Mouse (Mus musculus) liver, embryonic 15.5 days (tissue): Measurements from ENCODE around the gene Srgap3. TPM values are rescaled to one million over a fixed set of nuclear protein-coding genes. Genes with fewer than 3 reads are reported as not detected.

Source experiments
- ATAC-seq: fragments of 200-750 bp; cut with Nextera tagmentation; 2 replicates; pipeline ENCODE4 v1.8.0; 2017; ENCODE audit warnings: moderate number of reproducible peaks, mild to moderate bottlenecking, moderate library complexity; ENCODE audit not compliant: insufficient read depth
- H3K27ac ChIP-seq: fragments of 300-500 bp; sonication (generic); replicated peaks from 2 replicates; pipeline ENCODE4 v1.5.1; 2015; ENCODE audit warnings: mild to moderate bottlenecking, inconsistent platforms
- H3K27me3 ChIP-seq: fragments of 300-500 bp; sonication (generic); 2 replicates; pipeline ENCODE4 v1.6.1; 2015; ENCODE audit warnings: mild to moderate bottlenecking, inconsistent platforms
- H3K36me3 ChIP-seq: fragments of 300-500 bp; sonication (generic); replicated peaks from 2 replicates; pipeline ENCODE4 v1.6.1; 2015; ENCODE audit warnings: moderate library complexity, mild to moderate bottlenecking, inconsistent platforms
- H3K4me1 ChIP-seq: fragments of 300-500 bp; sonication (generic); replicated peaks from 2 replicates; pipeline ENCODE4 v1.6.1; 2015; ENCODE audit warnings: inconsistent platforms
- H3K4me2 ChIP-seq: fragments of 300-500 bp; sonication (generic); 2 replicates; pipeline ENCODE4 v1.6.1; 2015; ENCODE audit warnings: moderate library complexity, mild to moderate bottlenecking, inconsistent platforms
- H3K4me3 ChIP-seq: fragments of 300-500 bp; sonication (generic); replicated peaks from 2 replicates; pipeline ENCODE4 v1.5.1; 2015; ENCODE audit warnings: mild to moderate bottlenecking, inconsistent platforms
- H3K9ac ChIP-seq: fragments of 300-500 bp; sonication (generic); 2 replicates; pipeline ENCODE4 v1.6.1; 2015; ENCODE audit warnings: moderate library complexity, mild to moderate bottlenecking, inconsistent platforms
- H3K9me3 ChIP-seq: fragments of 300-500 bp; sonication (generic); replicated peaks from 2 replicates; pipeline ENCODE4 v1.6.1; 2016; ENCODE audit warnings: inconsistent platforms
- WGBS: fragments of 180-500 bp; shearing (Covaris S2); methylation state at CpG from one replicate; pipeline ENCODE4 v1.1.7; 2015; ENCODE audit warnings: mixed read lengths; ENCODE audit not compliant: insufficient replicate concordance; 5-methylcytosine and 5-hydroxymethylcytosine counted together
- polyA plus RNA-seq: library from polyadenylated mRNA; unstranded; fragments of >200 nt; fragmentation: Nextera tagmentation; extraction: Ambion mirVana; gene quantifications from 2 replicates; pipeline ENCODE4 v1.2.1, GENCODE M21; 2015

The Srgap3 gene
- polyA plus RNA-seq, 1 experiment from 2014 or later: 0.16 TPM

- H3K27ac ChIP-seq: no peak overlapping the region
- no peaks in the 10 kb centered on the region for H3K27me3 ChIP-seq
- H3K36me3 ChIP-seq: no peaks in the 10 kb centered on the region
- no peak overlapping the region for H3K4me3 ChIP-seq
- H3K9ac ChIP-seq: no peak overlapping the region
- no peaks in the 10 kb centered on the region for H3K9me3 ChIP-seq
- ATAC-seq: no peak
- H3K4me1 ChIP-seq: peaks cover 22% of the 10 kb centered on the region
- WGBS: 28% methylated on average over 18 of the region's 18 CpGs
- no peak overlapping the region for H3K4me2 ChIP-seq
These were observed 26.0 kb upstream of the Srgap3 start for GRCm38 (mm10) chr6:112972858-112973631.

- H3K4me2 ChIP-seq: peak overlapping the region; percentile 20; the same call in 1 of the 2 replicates
- WGBS: 44% methylated on average over 10 of the region's 10 CpGs
These were observed 25.1 kb upstream of the Srgap3 start for GRCm38 (mm10) chr6:112972127-112972526.

GRCm38 (mm10) chr6:112971116-112971768, 24.2 kb upstream of the Srgap3 start:
- H3K27ac ChIP-seq: no peak overlapping the region
- H3K36me3 ChIP-seq: no peaks in the 10 kb centered on the region
- H3K9me3 ChIP-seq: no peaks in the 10 kb centered on the region
- H3K27me3 ChIP-seq: no peaks in the 10 kb centered on the region
- ATAC-seq: no peak
- no peak overlapping the region for H3K4me3 ChIP-seq
- WGBS: 47% methylated on average over 6 of the region's 6 CpGs
- no peak overlapping the region for H3K4me2 ChIP-seq
- H3K4me1 ChIP-seq: peaks cover 22% of the 10 kb centered on the region
- no peak overlapping the region for H3K9ac ChIP-seq

More at GRCm38 (mm10) chr6:112972127-112972526, 25.1 kb upstream of the Srgap3 start:
- Histone ChIP-seq H3K9ac (no peak overlapping the region), H3K36me3 (no peaks in the 10 kb centered on the region), H3K9me3 (no peaks in the 10 kb centered on the region), H3K4me1 (peaks cover 22% of the 10 kb centered on the region), H3K27me3 (no peaks in the 10 kb centered on the region), H3K27ac (no peak overlapping the region), H3K4me3 (no peak overlapping the region)
- ATAC-seq: peak; percentile 37; the same call in 1 of the 2 replicates

GRCm38 (mm10) chr6:112967359-112967758, 20.3 kb upstream of the Srgap3 start:
- H3K36me3 ChIP-seq: no peaks in the 10 kb centered on the region
- H3K4me1 ChIP-seq: peaks cover 11% of the 10 kb centered on the region
- no peak for ATAC-seq
- no peak overlapping the region for H3K27ac ChIP-seq
- no peaks in the 10 kb centered on the region for H3K9me3 ChIP-seq
- no peak overlapping the region for H3K9ac ChIP-seq
- no peak overlapping the region for H3K4me3 ChIP-seq
- no peaks in the 10 kb centered on the region for H3K27me3 ChIP-seq
- H3K4me2 ChIP-seq: no peak overlapping the region
- 52% methylated on average over 6 of the region's 6 CpGs for WGBS

- Histone ChIP-seq H3K4me2 (no peak overlapping the region), H3K9me3 (no peaks in the 10 kb centered on the region), H3K4me3 (no peak overlapping the region), H3K4me1 (no peaks in the 10 kb centered on the region), H3K27ac (no peak overlapping the region), H3K27me3 (no peaks in the 10 kb centered on the region), H3K9ac (no peak overlapping the region), H3K36me3 (no peaks in the 10 kb centered on the region)
- ATAC-seq: no peak
- WGBS: 62% methylated on average over 6 of the region's 6 CpGs
These were observed 11.3 kb upstream of the Srgap3 start for GRCm38 (mm10) chr6:112958360-112958759.

- Histone ChIP-seq H3K4me1 (no peaks in the 10 kb centered on the region), H3K36me3 (no peaks in the 10 kb centered on the region), H3K9me3 (no peaks in the 10 kb centered on the region), H3K4me3 (no peak overlapping the region), H3K4me2 (no peak overlapping the region), H3K27ac (no peak overlapping the region), H3K27me3 (no peaks in the 10 kb centered on the region), H3K9ac (no peak overlapping the region)
- WGBS: 65% methylated on average over 11 of the region's 11 CpGs
- ATAC-seq: no peak
These were observed 10.7 kb upstream of the Srgap3 start for GRCm38 (mm10) chr6:112957583-112958280.

GRCm38 (mm10) chr6:112955773-112956172, 8.7 kb upstream of the Srgap3 start:
- 14% methylated on average over 2 of the region's 2 CpGs for WGBS
- Histone ChIP-seq H3K4me2 (no peak overlapping the region), H3K27ac (no peak overlapping the region), H3K9ac (no peak overlapping the region), H3K9me3 (no peaks in the 10 kb centered on the region), H3K36me3 (no peaks in the 10 kb centered on the region), H3K4me1 (no peaks in the 10 kb centered on the region), H3K27me3 (no peaks in the 10 kb centered on the region), H3K4me3 (no peak overlapping the region)
- ATAC-seq: no peak

GRCm38 (mm10) chr6:112953905-112954304, 6.8 kb upstream of the Srgap3 start:
- Histone ChIP-seq H3K27ac (no peak overlapping the region), H3K4me1 (no peaks in the 10 kb centered on the region), H3K36me3 (no peaks in the 10 kb centered on the region), H3K27me3 (no peaks in the 10 kb centered on the region), H3K9me3 (no peaks in the 10 kb centered on the region), H3K4me2 (no peak overlapping the region), H3K4me3 (no peak overlapping the region), H3K9ac (no peak overlapping the region)
- 48% methylated on average over 7 of the region's 7 CpGs for WGBS
- no peak for ATAC-seq

GRCm38 (mm10) chr6:112951254-112951653, 4.2 kb upstream of the Srgap3 start:
- Histone ChIP-seq H3K27ac (no peak overlapping the region), H3K4me3 (no peak overlapping the region), H3K9me3 (no peaks in the 10 kb centered on the region), H3K9ac (no peak overlapping the region), H3K27me3 (no peaks in the 10 kb centered on the region), H3K4me2 (no peak overlapping the region), H3K4me1 (peaks cover 13% of the 10 kb centered on the region), H3K36me3 (no peaks in the 10 kb centered on the region)
- ATAC-seq: no peak
- 65% methylated on average over 2 of the region's 2 CpGs for WGBS

GRCm38 (mm10) chr6:112950205-112951110, 3.4 kb upstream of the Srgap3 start:
- H3K4me2 ChIP-seq: no peak overlapping the region
- H3K9ac ChIP-seq: no peak overlapping the region
- 40% methylated on average over 8 of the region's 8 CpGs for WGBS
- H3K27me3 ChIP-seq: peaks cover 4% of the 10 kb centered on the region; the same call in 1 of the 2 replicates
- no peak overlapping the region for H3K27ac ChIP-seq
- H3K4me3 ChIP-seq: no peak overlapping the region
- H3K4me1 ChIP-seq: peaks cover 15% of the 10 kb centered on the region
- no peaks in the 10 kb centered on the region for H3K36me3 ChIP-seq
- no peaks in the 10 kb centered on the region for H3K9me3 ChIP-seq
- ATAC-seq: no peak
